Mouse (Mus musculus): ENCODE results near the gene Inf2. TPM values are rescaled to one million over a fixed set of nuclear protein-coding genes. Genes with fewer than 3 reads are reported as not detected.

The Inf2 gene
- polyA plus RNA-seq, 1 experiment from 2014 or later: 2.7 TPM

GRCm38 (mm10) chr12:112560176-112560797 is 28.3 kb upstream of the Inf2 start:
- no peak overlapping the region for H3K4me3 ChIP-seq (ENCODE audit: low read depth, low read length)
- H3K27ac ChIP-seq (ENCODE audit: low read length): no peak overlapping the region
- WGBS (ENCODE audit: insufficient replicate concordance): 56% methylated on average over 5 of the region's 5 CpGs
- H3K4me1 ChIP-seq (ENCODE audit: control insufficient read depth, low read depth, low read length): peaks cover 4% of the 10 kb centered on the region
- no peaks in the 10 kb centered on the region for H3K36me3 ChIP-seq (ENCODE audit: control insufficient read depth, insufficient read depth)
- no peak overlapping the region for H3K4me2 ChIP-seq (ENCODE audit: low read depth, low read length)
- no peaks in the 10 kb centered on the region for H3K9me3 ChIP-seq (replicated peaks; ENCODE audit: control insufficient read depth, low read length)
- H3K27me3 ChIP-seq (ENCODE audit: control insufficient read depth, insufficient read depth, low read depth, low read length): no peaks in the 10 kb centered on the region
- ATAC-seq (ENCODE audit: low read depth): peak; percentile 57
- no peak overlapping the region for H3K9ac ChIP-seq (ENCODE audit: low read depth, low read length)

GRCm38 (mm10) chr12:112561163-112561562 is 27.4 kb upstream of the Inf2 start:
- H3K27me3 ChIP-seq (ENCODE audit: control insufficient read depth, insufficient read depth, low read depth, low read length): no peaks in the 10 kb centered on the region
- no peak overlapping the region for H3K27ac ChIP-seq (ENCODE audit: low read length)
- no peak for ATAC-seq (ENCODE audit: low read depth)
- no peak overlapping the region for H3K4me3 ChIP-seq (ENCODE audit: low read depth, low read length)
- no peak overlapping the region for H3K9ac ChIP-seq (ENCODE audit: low read depth, low read length)
- no peak overlapping the region for H3K4me2 ChIP-seq (ENCODE audit: low read depth, low read length)
- 55% methylated on average over 3 of the region's 3 CpGs for WGBS (ENCODE audit: insufficient replicate concordance)
- no peaks in the 10 kb centered on the region for H3K36me3 ChIP-seq (ENCODE audit: control insufficient read depth, insufficient read depth)
- peaks cover 4% of the 10 kb centered on the region for H3K4me1 ChIP-seq (ENCODE audit: control insufficient read depth, low read depth, low read length)
- H3K9me3 ChIP-seq (replicated peaks; ENCODE audit: control insufficient read depth, low read length): no peaks in the 10 kb centered on the region

GRCm38 (mm10) chr12:112562462-112562861 is 26.1 kb upstream of the Inf2 start:
- no peak for ATAC-seq (ENCODE audit: low read depth)
- H3K9me3 ChIP-seq (replicated peaks; ENCODE audit: control insufficient read depth, low read length): no peaks in the 10 kb centered on the region
- no peak overlapping the region for H3K4me3 ChIP-seq (ENCODE audit: low read depth, low read length)
- H3K9ac ChIP-seq (ENCODE audit: low read depth, low read length): no peak overlapping the region
- no peak overlapping the region for H3K4me2 ChIP-seq (ENCODE audit: low read depth, low read length)
- H3K36me3 ChIP-seq (ENCODE audit: control insufficient read depth, insufficient read depth): no peaks in the 10 kb centered on the region
- peaks cover 4% of the 10 kb centered on the region for H3K4me1 ChIP-seq (ENCODE audit: control insufficient read depth, low read depth, low read length)
- WGBS (ENCODE audit: insufficient replicate concordance): 42% methylated on average over 5 of the region's 5 CpGs
- H3K27ac ChIP-seq (ENCODE audit: low read length): no peak overlapping the region
- H3K27me3 ChIP-seq (ENCODE audit: control insufficient read depth, insufficient read depth, low read depth, low read length): no peaks in the 10 kb centered on the region

GRCm38 (mm10) chr12:112563011-112563410 is 25.6 kb upstream of the Inf2 start:
- H3K4me2 ChIP-seq (ENCODE audit: low read depth, low read length): no peak overlapping the region

GRCm38 (mm10) chr12:112570160-112570559 is 18.4 kb upstream of the Inf2 start:
- Histone ChIP-seq H3K4me1 (ENCODE audit: control insufficient read depth, low read depth, low read length) (no peaks in the 10 kb centered on the region), H3K4me3 (ENCODE audit: low read depth, low read length) (no peak overlapping the region), H3K27me3 (ENCODE audit: control insufficient read depth, insufficient read depth, low read depth, low read length) (no peaks in the 10 kb centered on the region), H3K4me2 (ENCODE audit: low read depth, low read length) (no peak overlapping the region), H3K9ac (ENCODE audit: low read depth, low read length) (no peak overlapping the region), H3K27ac (ENCODE audit: low read length) (no peak overlapping the region), H3K9me3 (replicated peaks; ENCODE audit: control insufficient read depth, low read length) (no peaks in the 10 kb centered on the region), H3K36me3 (ENCODE audit: control insufficient read depth, insufficient read depth) (no peaks in the 10 kb centered on the region)
- 69% methylated on average over 8 of the region's 8 CpGs for WGBS (ENCODE audit: insufficient replicate concordance)
- no peak for ATAC-seq (ENCODE audit: low read depth)

More at GRCm38 (mm10) chr12:112563011-112563410, 25.6 kb upstream of the Inf2 start:
- Histone ChIP-seq H3K27me3 (ENCODE audit: control insufficient read depth, insufficient read depth, low read depth, low read length) (no peaks in the 10 kb centered on the region), H3K9ac (ENCODE audit: low read depth, low read length) (no peak overlapping the region), H3K4me1 (ENCODE audit: control insufficient read depth, low read depth, low read length) (peaks cover 4% of the 10 kb centered on the region), H3K27ac (ENCODE audit: low read length) (no peak overlapping the region), H3K36me3 (ENCODE audit: control insufficient read depth, insufficient read depth) (no peaks in the 10 kb centered on the region), H3K9me3 (replicated peaks; ENCODE audit: control insufficient read depth, low read length) (no peaks in the 10 kb centered on the region), H3K4me3 (ENCODE audit: low read depth, low read length) (no peak overlapping the region)
- 58% methylated on average over 6 of the region's 6 CpGs for WGBS (ENCODE audit: insufficient replicate concordance)
- no peak for ATAC-seq (ENCODE audit: low read depth)

- ATAC-seq (ENCODE audit: low read depth): no peak
- no peak overlapping the region for H3K4me2 ChIP-seq (ENCODE audit: low read depth, low read length)
- WGBS (ENCODE audit: insufficient replicate concordance): 52% methylated on average over 6 of the region's 6 CpGs
- no peak overlapping the region for H3K4me3 ChIP-seq (ENCODE audit: low read depth, low read length)
- H3K4me1 ChIP-seq (ENCODE audit: control insufficient read depth, low read depth, low read length): no peaks in the 10 kb centered on the region
- H3K27me3 ChIP-seq (ENCODE audit: control insufficient read depth, insufficient read depth, low read depth, low read length): no peaks in the 10 kb centered on the region
- H3K9ac ChIP-seq (ENCODE audit: low read depth, low read length): no peak overlapping the region
- no peaks in the 10 kb centered on the region for H3K9me3 ChIP-seq (replicated peaks; ENCODE audit: control insufficient read depth, low read length)
- H3K36me3 ChIP-seq (ENCODE audit: control insufficient read depth, insufficient read depth): no peaks in the 10 kb centered on the region
- H3K27ac ChIP-seq (ENCODE audit: low read length): no peak overlapping the region
These were observed 17.5 kb upstream of the Inf2 start for GRCm38 (mm10) chr12:112571064-112571463.

GRCm38 (mm10) chr12:112575274-112575986 is 13.2 kb upstream of the Inf2 start:
- Histone ChIP-seq H3K4me1 (ENCODE audit: control insufficient read depth, low read depth, low read length) (peaks cover 5% of the 10 kb centered on the region), H3K4me2 (ENCODE audit: low read depth, low read length) (no peak overlapping the region), H3K4me3 (ENCODE audit: low read depth, low read length) (no peak overlapping the region), H3K36me3 (ENCODE audit: control insufficient read depth, insufficient read depth) (no peaks in the 10 kb centered on the region), H3K27ac (ENCODE audit: low read length) (no peak overlapping the region), H3K27me3 (ENCODE audit: control insufficient read depth, insufficient read depth, low read depth, low read length) (no peaks in the 10 kb centered on the region), H3K9ac (ENCODE audit: low read depth, low read length) (no peak overlapping the region), H3K9me3 (replicated peaks; ENCODE audit: control insufficient read depth, low read length) (no peaks in the 10 kb centered on the region)
- ATAC-seq (ENCODE audit: low read depth): no peak
- 47% methylated on average over 8 of the region's 8 CpGs for WGBS (ENCODE audit: insufficient replicate concordance)

GRCm38 (mm10) chr12:112576341-112576740 is 12.2 kb upstream of the Inf2 start:
- Histone ChIP-seq H3K4me2 (ENCODE audit: low read depth, low read length) (no peak overlapping the region), H3K9ac (ENCODE audit: low read depth, low read length) (no peak overlapping the region), H3K9me3 (replicated peaks; ENCODE audit: control insufficient read depth, low read length) (no peaks in the 10 kb centered on the region), H3K4me1 (ENCODE audit: control insufficient read depth, low read depth, low read length) (peaks cover 13% of the 10 kb centered on the region), H3K27me3 (ENCODE audit: control insufficient read depth, insufficient read depth, low read depth, low read length) (no peaks in the 10 kb centered on the region), H3K27ac (ENCODE audit: low read length) (no peak overlapping the region), H3K4me3 (ENCODE audit: low read depth, low read length) (no peak overlapping the region), H3K36me3 (ENCODE audit: control insufficient read depth, insufficient read depth) (no peaks in the 10 kb centered on the region)
- 30% methylated on average over 6 of the region's 6 CpGs for WGBS (ENCODE audit: insufficient replicate concordance)
- ATAC-seq (ENCODE audit: low read depth): no peak

GRCm38 (mm10) chr12:112576749-112577148 is 11.8 kb upstream of the Inf2 start:
- WGBS (ENCODE audit: insufficient replicate concordance): 19% methylated on average over 3 of the region's 3 CpGs

More at GRCm38 (mm10) chr12:112576749-112577148, 11.8 kb upstream of the Inf2 start:
- Histone ChIP-seq H3K36me3 (ENCODE audit: control insufficient read depth, insufficient read depth) (no peaks in the 10 kb centered on the region), H3K9me3 (replicated peaks; ENCODE audit: control insufficient read depth, low read length) (no peaks in the 10 kb centered on the region), H3K4me2 (ENCODE audit: low read depth, low read length) (no peak overlapping the region), H3K4me3 (ENCODE audit: low read depth, low read length) (no peak overlapping the region), H3K27me3 (ENCODE audit: control insufficient read depth, insufficient read depth, low read depth, low read length) (no peaks in the 10 kb centered on the region), H3K9ac (ENCODE audit: low read depth, low read length) (no peak overlapping the region), H3K27ac (ENCODE audit: low read length) (no peak overlapping the region), H3K4me1 (ENCODE audit: control insufficient read depth, low read depth, low read length) (peaks cover 17% of the 10 kb centered on the region)
- ATAC-seq (ENCODE audit: low read depth): peak; percentile 9; the same call in 1 of the 2 replicates
